Mouse (Mus musculus) midbrain, postnatal 0 days (tissue): ENCODE measurements at regions not wholly inside any gene's neighbourhood (a gene's known extent, or its start where the extent isn't known, plus 50 kb on each side); places are given as distances from the start of the nearest gene placed in this dataset.

Experiments
- ATAC-seq: fragments of 200-750 bp; cut with Nextera tagmentation; 2 replicates; pipeline ENCODE4 v1.8.0; 2017; ENCODE audit warnings: moderate number of reproducible peaks, mild to moderate bottlenecking, moderate TSS enrichment, moderate library complexity; ENCODE audit not compliant: low FRiP score
- DNase-seq: peaks from one replicate; pipeline ENCODE4 v3.0.0-alpha.2; 2015; ENCODE audit warnings: low spot score
- H3K27ac ChIP-seq: fragments of 300-500 bp; sonication (generic); 2 replicates; pipeline ENCODE4 v1.5.1; 2014; ENCODE audit warnings: low read depth, mild to moderate bottlenecking, low read length, mixed read lengths
- H3K27me3 ChIP-seq: fragments of 300-500 bp; sonication (generic); 2 replicates; pipeline ENCODE4 v1.6.1; 2014; ENCODE audit warnings: low read length, control low read depth, mixed read lengths; ENCODE audit not compliant: insufficient read depth
- H3K36me3 ChIP-seq: fragments of 300-500 bp; sonication (generic); 2 replicates; pipeline ENCODE4 v1.6.1; 2014; ENCODE audit warnings: low read length, control low read depth, mixed read lengths; ENCODE audit not compliant: insufficient read depth
- H3K4me1 ChIP-seq: fragments of 300-500 bp; sonication (generic); 2 replicates; pipeline ENCODE4 v1.6.1; 2014; ENCODE audit warnings: mild to moderate bottlenecking, control low read depth, antibody characterized with exemption, low read length, mixed read lengths; ENCODE audit not compliant: insufficient read depth
- H3K4me2 ChIP-seq: fragments of 300-500 bp; sonication (generic); 2 replicates; pipeline ENCODE4 v1.6.1; 2014; ENCODE audit warnings: low read depth, mild to moderate bottlenecking, low read length, mixed read lengths; ENCODE audit not compliant: poor library complexity, severe bottlenecking
- H3K4me3 ChIP-seq: fragments of 300-500 bp; sonication (generic); 2 replicates; pipeline ENCODE4 v1.5.1; 2014; ENCODE audit warnings: low read depth, mild to moderate bottlenecking, low read length, moderate library complexity
- H3K9ac ChIP-seq: fragments of 300-500 bp; sonication (generic); replicated peaks from 2 replicates; pipeline ENCODE4 v1.6.1; 2014; ENCODE audit warnings: mild to moderate bottlenecking, low read length, moderate library complexity, mixed read lengths; ENCODE audit not compliant: poor library complexity, severe bottlenecking
- H3K9me3 ChIP-seq: fragments of 300-500 bp; sonication (generic); 2 replicates; pipeline ENCODE4 v1.6.1; 2016; ENCODE audit warnings: low read length, control low read depth
- CTCF ChIP-seq: IDR thresholded peaks from 2 replicates; pipeline ENCODE4 v1.5.1; 2016; ENCODE audit warnings: antibody characterized with exemption, mild to moderate bottlenecking
- WGBS: fragments of 180-500 bp; shearing (Covaris S2); extraction: QIAGEN DNeasy Blood & Tissue Kit; methylation state at CpG from one replicate; pipeline ENCODE4 v1.1.7; 2014; 5-methylcytosine and 5-hydroxymethylcytosine counted together

DNA sequence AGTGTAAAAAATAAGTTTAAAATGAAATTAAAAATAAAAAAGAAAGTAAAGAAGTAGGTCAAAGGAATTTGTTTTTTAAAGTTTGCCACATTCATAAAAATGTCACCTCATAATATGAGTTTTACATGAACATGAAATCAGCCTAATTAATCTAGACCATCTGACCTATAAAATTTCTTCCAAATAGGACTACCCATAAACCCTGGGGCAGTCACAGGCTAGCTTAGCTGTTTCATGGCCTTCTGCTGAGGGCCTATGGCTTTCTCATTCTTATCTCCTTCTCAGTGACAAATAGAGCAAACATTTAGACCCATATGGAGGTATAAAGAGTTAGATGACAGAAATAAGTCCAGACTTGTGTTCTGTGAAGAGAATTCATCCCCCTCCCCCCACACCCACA, 520.2 kb downstream of the Nebl start:
- no peak overlapping the region for H3K4me3 ChIP-seq
- no peak overlapping the region for H3K4me2 ChIP-seq
- ATAC-seq (no peak), DNase-seq (no peak)
- TF ChIP-seq CTCF: no peak
- no peaks in the 10 kb centered on the region for H3K27me3 ChIP-seq
- no peaks in the 10 kb centered on the region for H3K36me3 ChIP-seq
- no peak overlapping the region for H3K9ac ChIP-seq
- H3K4me1 ChIP-seq: no peaks in the 10 kb centered on the region
- no peaks in the 10 kb centered on the region for H3K9me3 ChIP-seq
- H3K27ac ChIP-seq: no peak overlapping the region

DNA sequence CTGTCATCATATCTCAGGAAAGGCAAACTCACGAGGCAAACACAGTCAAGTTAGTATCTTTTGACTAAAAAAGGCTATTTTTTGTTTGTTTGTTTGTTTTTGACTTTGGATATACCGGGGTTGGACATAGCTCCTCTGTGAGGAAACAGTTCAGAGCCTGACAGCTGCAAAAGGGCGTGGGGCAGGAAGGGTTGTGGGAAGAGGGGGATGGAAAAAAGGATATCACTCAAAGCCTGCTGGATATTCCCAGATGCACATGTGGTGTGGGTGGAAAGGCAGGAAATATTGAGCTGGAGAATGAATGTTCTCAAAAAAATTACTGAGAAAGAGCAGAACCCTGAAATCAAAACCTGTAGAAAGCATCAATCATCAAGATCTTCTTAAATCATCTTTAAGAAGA, 537.7 kb downstream of the Nebl start:
- Histone ChIP-seq H3K36me3 (no peaks in the 10 kb centered on the region), H3K4me2 (no peak overlapping the region), H3K27ac (no peak overlapping the region), H3K9ac (no peak overlapping the region), H3K9me3 (no peaks in the 10 kb centered on the region), H3K4me1 (no peaks in the 10 kb centered on the region), H3K27me3 (no peaks in the 10 kb centered on the region), H3K4me3 (no peak overlapping the region)
- no peak for DNase-seq
- no peak for ATAC-seq
- TF ChIP-seq CTCF: no peak
- WGBS: 68% methylated on average over 3 of the region's 3 CpGs

DNA sequence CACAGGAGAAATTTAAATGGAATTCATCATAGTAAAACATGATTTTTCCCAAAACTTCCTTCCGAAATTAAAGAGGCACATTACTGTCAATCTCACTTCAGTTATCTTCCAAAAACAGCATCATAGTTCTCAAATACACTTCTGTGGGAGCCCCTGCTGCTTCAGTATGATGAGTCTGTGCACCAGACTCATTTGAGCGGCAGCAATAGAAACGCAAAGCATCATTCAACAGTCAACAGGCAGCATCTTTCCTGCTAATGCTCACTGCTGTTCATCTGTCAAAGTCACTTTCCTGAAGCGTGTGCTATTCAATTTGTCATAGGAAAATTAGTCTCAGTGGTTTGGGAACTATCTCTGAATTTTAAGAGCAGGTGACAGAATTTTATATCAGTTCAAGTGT, 542.1 kb downstream of the Nebl start:
- H3K4me1 ChIP-seq: no peaks in the 10 kb centered on the region
- no peaks in the 10 kb centered on the region for H3K27me3 ChIP-seq
- H3K9ac ChIP-seq: no peak overlapping the region
- no peak overlapping the region for H3K27ac ChIP-seq
- H3K4me3 ChIP-seq: no peak overlapping the region
- no peak for TF ChIP-seq CTCF
- peak; percentile 19 for DNase-seq
- no peak for ATAC-seq
- WGBS: 75% methylated on average over 4 of the region's 4 CpGs
- H3K36me3 ChIP-seq: no peaks in the 10 kb centered on the region
- no peak overlapping the region for H3K4me2 ChIP-seq
- no peaks in the 10 kb centered on the region for H3K9me3 ChIP-seq

DNA sequence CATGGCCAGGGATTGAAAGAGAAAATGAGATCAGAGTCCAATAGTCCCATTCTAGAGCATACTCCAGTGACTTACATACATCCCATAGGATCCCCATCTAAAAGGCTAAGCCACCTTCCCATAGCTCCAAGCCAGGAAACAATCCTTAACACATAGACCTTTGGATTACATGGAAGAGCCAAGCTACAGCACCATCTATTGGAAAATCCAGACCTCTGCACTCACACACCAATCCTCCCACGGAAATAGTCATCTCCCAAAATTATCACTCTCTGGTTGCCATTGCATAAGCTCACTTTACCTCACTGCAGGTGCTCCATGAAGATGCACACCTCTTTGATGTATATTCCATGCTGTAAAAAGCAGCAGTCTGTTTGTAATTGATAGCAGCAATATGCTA, 543.4 kb downstream of the Nebl start:
- 60% methylated on average over 1 of the region's 1 CpGs for WGBS
- Histone ChIP-seq H3K9me3 (no peaks in the 10 kb centered on the region), H3K36me3 (no peaks in the 10 kb centered on the region), H3K4me3 (no peak overlapping the region), H3K4me1 (no peaks in the 10 kb centered on the region), H3K27ac (no peak overlapping the region), H3K9ac (no peak overlapping the region), H3K27me3 (no peaks in the 10 kb centered on the region), H3K4me2 (no peak overlapping the region)
- peak; percentile 46 for DNase-seq
- no peak for ATAC-seq
- TF ChIP-seq CTCF: peak; percentile 57

DNA sequence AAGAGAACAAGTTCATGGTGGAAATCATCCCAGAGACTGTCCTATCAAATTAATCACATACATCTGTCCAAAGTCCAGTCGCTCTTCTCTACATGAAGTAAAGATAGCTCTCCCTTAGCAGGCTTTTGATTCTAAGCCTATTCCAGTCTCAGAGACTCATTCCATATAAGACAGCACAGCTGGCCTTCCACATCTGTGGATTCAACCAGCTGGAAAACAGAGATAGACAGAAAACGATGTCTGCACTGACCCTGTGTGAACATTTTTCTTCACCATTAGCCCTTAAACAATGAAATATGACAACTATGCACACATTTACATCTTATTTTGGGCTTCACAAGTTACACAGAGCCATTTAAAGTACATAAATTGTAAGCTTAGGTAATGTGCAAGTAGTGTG, 547.6 kb downstream of the Nebl start:
- ATAC-seq: no peak
- WGBS: 82% methylated on average over 2 of the region's 2 CpGs

DNA sequence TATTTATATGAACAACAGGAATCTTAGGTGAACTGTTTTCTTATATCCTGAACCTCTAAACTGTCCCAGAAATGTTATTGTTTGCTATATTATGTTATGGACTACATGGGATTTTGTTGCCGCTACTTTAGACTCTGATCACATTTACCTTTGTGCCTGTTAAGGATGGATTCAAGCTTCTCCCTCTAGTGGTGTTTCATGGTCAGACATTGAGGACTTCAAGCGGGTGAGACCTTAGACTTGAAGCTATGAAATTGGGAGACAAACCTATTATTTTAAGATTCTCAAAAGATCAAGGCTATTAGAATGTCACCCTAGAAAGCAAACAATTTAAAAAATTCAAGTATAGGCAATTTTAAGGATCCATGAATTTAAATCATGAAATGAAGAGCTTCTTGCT, 549.7 kb downstream of the Nebl start:
- no peak overlapping the region for H3K9ac ChIP-seq
- no peaks in the 10 kb centered on the region for H3K27me3 ChIP-seq
- ATAC-seq (no peak), DNase-seq (no peak)
- no peaks in the 10 kb centered on the region for H3K36me3 ChIP-seq
- H3K4me2 ChIP-seq: no peak overlapping the region
- H3K4me3 ChIP-seq: no peak overlapping the region
- TF ChIP-seq CTCF: peak; percentile 43
- H3K9me3 ChIP-seq: no peaks in the 10 kb centered on the region
- no peaks in the 10 kb centered on the region for H3K4me1 ChIP-seq
- H3K27ac ChIP-seq: no peak overlapping the region
- WGBS: 90% methylated on average over 2 of the region's 2 CpGs

More for the DNA sequence above, 547.6 kb downstream of the Nebl start:
- Histone ChIP-seq H3K36me3 (no peaks in the 10 kb centered on the region), H3K4me1 (no peaks in the 10 kb centered on the region), H3K9ac (no peak overlapping the region), H3K9me3 (no peaks in the 10 kb centered on the region), H3K27ac (no peak overlapping the region), H3K4me3 (no peak overlapping the region), H3K4me2 (no peak overlapping the region), H3K27me3 (no peaks in the 10 kb centered on the region)
- TF ChIP-seq CTCF: no peak
- DNase-seq: no peak

DNA sequence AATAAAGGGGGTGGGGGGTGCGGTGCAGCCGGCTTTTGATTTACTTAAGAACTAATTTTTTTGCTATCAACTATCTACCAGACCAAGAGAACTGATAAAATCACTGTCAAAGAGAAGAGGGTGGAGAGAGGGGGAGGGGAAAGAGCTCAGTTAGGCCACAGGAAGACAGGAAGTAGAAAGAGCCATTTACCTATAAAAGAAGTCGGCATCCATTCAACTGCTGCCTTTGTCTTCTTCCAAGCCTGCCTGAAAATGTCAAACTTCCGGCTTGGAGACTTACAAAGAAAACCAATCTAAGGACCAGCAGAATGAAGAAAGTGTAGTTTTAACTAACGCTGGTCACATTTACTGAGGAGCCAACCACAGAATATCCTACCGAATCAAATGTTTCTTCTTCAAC, 562.4 kb downstream of the Nebl start:
- H3K27ac ChIP-seq: no peak overlapping the region
- ATAC-seq: no peak
- no peaks in the 10 kb centered on the region for H3K9me3 ChIP-seq
- H3K4me2 ChIP-seq: no peak overlapping the region
- H3K36me3 ChIP-seq: no peaks in the 10 kb centered on the region
- no peak overlapping the region for H3K4me3 ChIP-seq
- WGBS: 94% methylated on average over 6 of the region's 6 CpGs
- no peak overlapping the region for H3K9ac ChIP-seq
- no peaks in the 10 kb centered on the region for H3K27me3 ChIP-seq
- TF ChIP-seq CTCF: no peak
- DNase-seq: no peak
- no peaks in the 10 kb centered on the region for H3K4me1 ChIP-seq
